Mouse (Mus musculus): Measurements from ENCODE around the gene Gm20388. TPM values are rescaled to one million over a fixed set of nuclear protein-coding genes. Genes with fewer than 3 reads are reported as not detected.

Gene Gm20388
- total and polyA plus RNA-seq, 3 experiments: 0.02 to 0.05 TPM; not detected in 1

- ATAC-seq (ENCODE audit: extremely low read depth, insufficient number of reproducible peaks, low FRiP score, poor library complexity, severe bottlenecking) (no peak), DNase-seq (ENCODE audit: low spot score) (no peak)
- Histone ChIP-seq H3K27me3 (ENCODE audit: insufficient read depth, low read length) (peaks cover 6% of the 10 kb centered on the region), H3K36me3 (replicated peaks) (peaks cover 6% of the 10 kb centered on the region), H3K4me1 (ENCODE audit: insufficient read depth, low read depth, low read length) (peaks cover 24% of the 10 kb centered on the region), H3K4me3 (ENCODE audit: low read depth, low read length) (no peak overlapping the region), H3K9me3 (replicated peaks) (no peaks in the 10 kb centered on the region)
- TF ChIP-seq GATA1 (IDR thresholded peaks at IDR 0.05; ENCODE audit: borderline replicate concordance, low read length) (no peak), GATA2 (IDR thresholded peaks at IDR 0.05; ENCODE audit: borderline replicate concordance, low read depth, low read length) (no peak), TAL1 (conservative IDR thresholded peaks at IDR 0.05; ENCODE audit: low read depth, low read length) (no peak), CTCF (IDR thresholded peaks at IDR 0.05; ENCODE audit: low read depth, low read length) (no peak), POLR2AphosphoS5 (IDR thresholded peaks at IDR 0.05; ENCODE audit: insufficient replicate concordance, low read depth, low read length) (no peak)
Measured at GRCm38 (mm10) chr8:121832061-121832460, 1921.4 kb downstream of the Gm20388 start.

GRCm38 (mm10) chr8:121832503-121832902 is 1921.9 kb downstream of the Gm20388 start:
- Histone ChIP-seq H3K27me3 (ENCODE audit: insufficient read depth, low read length) (peaks cover 6% of the 10 kb centered on the region), H3K36me3 (replicated peaks) (peaks cover 6% of the 10 kb centered on the region), H3K9me3 (replicated peaks) (no peaks in the 10 kb centered on the region), H3K4me3 (ENCODE audit: low read depth, low read length) (no peak overlapping the region), H3K4me1 (ENCODE audit: insufficient read depth, low read depth, low read length) (peaks cover 24% of the 10 kb centered on the region)
- no peak for ATAC-seq (ENCODE audit: extremely low read depth, insufficient number of reproducible peaks, low FRiP score, poor library complexity, severe bottlenecking)
- TF ChIP-seq CTCF (IDR thresholded peaks at IDR 0.05; ENCODE audit: low read depth, low read length): peak; percentile 27; the same call in 1 of the 2 replicates
- TF ChIP-seq POLR2AphosphoS5 (IDR thresholded peaks at IDR 0.05; ENCODE audit: insufficient replicate concordance, low read depth, low read length): no peak
- peak; percentile 50 for DNase-seq (ENCODE audit: low spot score)

GRCm38 (mm10) chr8:121841242-121841641 is 1930.6 kb downstream of the Gm20388 start:
- peak; percentile 49 for ATAC-seq (ENCODE audit: extremely low read depth, insufficient number of reproducible peaks, low FRiP score, poor library complexity, severe bottlenecking)
- peak; percentile 99 for TF ChIP-seq CTCF (IDR thresholded peaks at IDR 0.05; ENCODE audit: low read depth, low read length)
- no peak for TF ChIP-seq GATA2 (IDR thresholded peaks at IDR 0.05; ENCODE audit: borderline replicate concordance, low read depth, low read length)
- peak overlapping the region; percentile 44; the same call in 1 of the 2 replicates for H3K4me3 ChIP-seq (ENCODE audit: low read depth, low read length)

GRCm38 (mm10) chr8:121842064-121842955 is 1931.7 kb downstream of the Gm20388 start:
- no peak for ATAC-seq (ENCODE audit: extremely low read depth, insufficient number of reproducible peaks, low FRiP score, poor library complexity, severe bottlenecking)
- no peak for DNase-seq (ENCODE audit: low spot score)
- no peak overlapping the region for H3K4me3 ChIP-seq (ENCODE audit: low read depth, low read length)
- no peaks in the 10 kb centered on the region for H3K36me3 ChIP-seq (replicated peaks)
- peaks cover 31% of the 10 kb centered on the region for H3K27me3 ChIP-seq (ENCODE audit: insufficient read depth, low read length)
- peaks cover 20% of the 10 kb centered on the region for H3K4me1 ChIP-seq (ENCODE audit: insufficient read depth, low read depth, low read length)
- H3K9me3 ChIP-seq (replicated peaks): no peaks in the 10 kb centered on the region
- TF ChIP-seq TAL1 (conservative IDR thresholded peaks at IDR 0.05; ENCODE audit: low read depth, low read length): no peak
- no peak for TF ChIP-seq GATA2 (IDR thresholded peaks at IDR 0.05; ENCODE audit: borderline replicate concordance, low read depth, low read length)
- no peak for TF ChIP-seq POLR2AphosphoS5 (IDR thresholded peaks at IDR 0.05; ENCODE audit: insufficient replicate concordance, low read depth, low read length)
- no peak for TF ChIP-seq CTCF (IDR thresholded peaks at IDR 0.05; ENCODE audit: low read depth, low read length)
- TF ChIP-seq GATA1 (IDR thresholded peaks at IDR 0.05; ENCODE audit: borderline replicate concordance, low read length): no peak

More at GRCm38 (mm10) chr8:121841242-121841641, 1930.6 kb downstream of the Gm20388 start:
- no peaks in the 10 kb centered on the region for H3K36me3 ChIP-seq (replicated peaks)
- no peak for DNase-seq (ENCODE audit: low spot score)
- peaks cover 22% of the 10 kb centered on the region for H3K27me3 ChIP-seq (ENCODE audit: insufficient read depth, low read length)
- H3K4me1 ChIP-seq (ENCODE audit: insufficient read depth, low read depth, low read length): peaks cover 10% of the 10 kb centered on the region
- H3K9me3 ChIP-seq (replicated peaks): no peaks in the 10 kb centered on the region

- Histone ChIP-seq H3K4me1 (ENCODE audit: insufficient read depth, low read depth, low read length) (peaks cover 24% of the 10 kb centered on the region), H3K36me3 (replicated peaks) (no peaks in the 10 kb centered on the region), H3K9me3 (replicated peaks) (no peaks in the 10 kb centered on the region), H3K4me3 (ENCODE audit: low read depth, low read length) (no peak overlapping the region), H3K27me3 (ENCODE audit: insufficient read depth, low read length) (peaks cover 36% of the 10 kb centered on the region)
- ATAC-seq (ENCODE audit: extremely low read depth, insufficient number of reproducible peaks, low FRiP score, poor library complexity, severe bottlenecking) (no peak), DNase-seq (ENCODE audit: low spot score) (no peak)
- TF ChIP-seq GATA1 (IDR thresholded peaks at IDR 0.05; ENCODE audit: borderline replicate concordance, low read length) (no peak), CTCF (IDR thresholded peaks at IDR 0.05; ENCODE audit: low read depth, low read length) (no peak), GATA2 (IDR thresholded peaks at IDR 0.05; ENCODE audit: borderline replicate concordance, low read depth, low read length) (no peak), POLR2AphosphoS5 (IDR thresholded peaks at IDR 0.05; ENCODE audit: insufficient replicate concordance, low read depth, low read length) (no peak), TAL1 (conservative IDR thresholded peaks at IDR 0.05; ENCODE audit: low read depth, low read length) (no peak)
Measured at GRCm38 (mm10) chr8:121843184-121843733, 1932.6 kb downstream of the Gm20388 start.

GRCm38 (mm10) chr8:121844765-121845164 is 1934.1 kb downstream of the Gm20388 start:
- H3K9me3 ChIP-seq (replicated peaks): no peaks in the 10 kb centered on the region
- peaks cover 29% of the 10 kb centered on the region for H3K4me1 ChIP-seq (ENCODE audit: insufficient read depth, low read depth, low read length)
- peaks cover 38% of the 10 kb centered on the region for H3K27me3 ChIP-seq (ENCODE audit: insufficient read depth, low read length)
- no peak overlapping the region for H3K4me3 ChIP-seq (ENCODE audit: low read depth, low read length)
- DNase-seq (ENCODE audit: low spot score) (no peak), ATAC-seq (ENCODE audit: extremely low read depth, insufficient number of reproducible peaks, low FRiP score, poor library complexity, severe bottlenecking) (no peak)
- H3K36me3 ChIP-seq (replicated peaks): no peaks in the 10 kb centered on the region
- TF ChIP-seq TAL1 (conservative IDR thresholded peaks at IDR 0.05; ENCODE audit: low read depth, low read length) (no peak), CTCF (IDR thresholded peaks at IDR 0.05; ENCODE audit: low read depth, low read length) (no peak), POLR2AphosphoS5 (IDR thresholded peaks at IDR 0.05; ENCODE audit: insufficient replicate concordance, low read depth, low read length) (no peak), GATA1 (IDR thresholded peaks at IDR 0.05; ENCODE audit: borderline replicate concordance, low read length) (no peak), GATA2 (IDR thresholded peaks at IDR 0.05; ENCODE audit: borderline replicate concordance, low read depth, low read length) (no peak)

Data from G1E (cell line).